Mouse (Mus musculus) cortical plate, adult 2 months (tissue): ENCODE data around the gene Rab35.

Experiments
- CTCF ChIP-seq: fragments of 200-500 bp; IDR thresholded peaks from 2 replicates; pipeline ENCODE4 v1.5.1; 2011; ENCODE audit warnings: mild to moderate bottlenecking, control low read depth, low read length; ENCODE audit not compliant: insufficient read depth; ENCODE audit errors: extremely low read depth
- POLR2A ChIP-seq: fragments of 200-500 bp; IDR thresholded peaks from 2 replicates; pipeline ENCODE4 v1.6.1; 2011; ENCODE audit warnings: mild to moderate bottlenecking, low read length, control low read depth; ENCODE audit not compliant: insufficient read depth; ENCODE audit errors: extremely low read depth

- TF ChIP-seq CTCF (no peak), POLR2A (no peak)
Observed at GRCm38 (mm10) chr5:115669974-115670373, 38.3 kb downstream of the Rab35 start.
